Mouse (Mus musculus): Measurements from ENCODE around the gene Slc39a11.

DNA sequence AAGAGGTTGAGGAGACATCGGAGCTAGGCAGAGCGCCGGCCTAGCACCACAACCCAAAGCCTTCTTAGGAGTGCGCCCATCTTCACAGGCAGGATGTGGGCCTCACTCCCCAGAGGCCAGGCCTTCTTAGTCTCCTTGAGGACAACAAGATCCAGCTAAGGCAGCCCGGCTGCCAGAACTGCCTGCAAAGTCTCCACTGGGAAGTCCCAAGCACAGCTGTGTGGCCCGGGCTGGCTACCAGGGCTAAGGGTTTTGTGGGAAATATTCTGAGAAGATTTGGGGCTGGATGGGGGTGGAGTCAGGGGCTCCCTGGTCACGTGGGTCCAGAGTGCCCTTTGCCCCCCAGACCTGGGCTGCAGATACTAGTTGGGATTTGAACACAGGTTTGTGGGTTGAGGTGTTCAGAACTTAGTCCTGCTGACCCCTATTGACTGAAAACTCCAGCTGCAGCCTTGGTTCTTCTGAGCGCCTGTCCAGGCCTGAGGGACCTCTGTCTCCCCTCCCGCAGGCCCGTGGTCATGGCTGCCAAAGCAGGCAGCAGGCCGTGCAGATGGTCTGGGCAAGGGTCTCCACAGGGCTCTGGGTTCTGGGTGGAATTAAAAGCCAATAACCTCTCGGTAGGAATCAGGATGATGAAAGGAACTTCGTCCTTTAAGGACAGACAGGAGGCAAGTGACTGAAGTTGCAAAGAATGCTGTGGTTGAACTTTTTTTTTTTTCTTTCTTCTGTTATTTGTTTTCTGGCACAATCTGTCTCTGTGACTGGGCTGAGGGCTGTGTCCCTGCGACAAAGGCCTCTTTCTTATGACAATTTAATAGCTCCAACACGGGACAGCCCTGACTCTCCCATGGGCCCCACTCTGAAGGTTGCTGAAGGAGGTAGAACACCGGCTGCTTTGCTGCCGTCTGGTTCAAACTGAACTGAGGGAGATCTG is 357.8 kb downstream of the Slc39a11 start:
- TF ChIP-seq IRF4 (IDR thresholded peaks at IDR 0.05; ENCODE audit: low read depth, low read length) (no peak), ELF1 (IDR thresholded peaks at IDR 0.05; ENCODE audit: low read depth, low read length) (no peak), POLR2A (IDR thresholded peaks at IDR 0.05; ENCODE audit: low read depth, low read length) (no peak), USF1 (IDR thresholded peaks at IDR 0.05; ENCODE audit: low read depth, low read length) (no peak), USF2 (conservative IDR thresholded peaks at IDR 0.05; ENCODE audit: low read depth, low read length) (no peak), CTCF (conservative IDR thresholded peaks at IDR 0.05 in 1 of 2, IDR thresholded peaks at IDR 0.05 in 1 of 2; ENCODE audit: low read depth in 2 of 2, low read length in 2 of 2) (peak in 1 of 2 experiments; percentile 47; a peak in 2 of 4 replicates), UBTF (IDR thresholded peaks at IDR 0.05; ENCODE audit: low read depth, low read length) (no peak), MAX (IDR thresholded peaks at IDR 0.05; ENCODE audit: low read length) (no peak), ZMIZ1 (IDR thresholded peaks at IDR 0.05; ENCODE audit: low read depth, low read length) (no peak), JUN (IDR thresholded peaks at IDR 0.05; ENCODE audit: insufficient read depth, low read depth, low read length) (no peak), ZNF384 (IDR thresholded peaks at IDR 0.05; ENCODE audit: low read depth, low read length) (no peak)

Data from CH12.LX (cell line).